Mouse (Mus musculus) midbrain, embryonic 15.5 days (tissue): Measurements from ENCODE around the gene Vmn1r56. TPM values are rescaled to one million over a fixed set of nuclear protein-coding genes. Genes with fewer than 3 reads are reported as not detected.
"Not testable (repeated sequence)": the region's sequence is repeated elsewhere in the genome, so short reads cannot be mapped to it uniquely, and the experiment has no call there.

Source experiments
- ATAC-seq: fragments of 200-750 bp; cut with Nextera tagmentation; replicated peaks from 2 replicates; pipeline ENCODE4 v1.8.0; 2017; ENCODE audit warnings: moderate TSS enrichment
- H3K27ac ChIP-seq: fragments of 300-500 bp; sonication (generic); 2 replicates; pipeline ENCODE4 v1.5.1; 2015; ENCODE audit warnings: mild to moderate bottlenecking, inconsistent platforms
- H3K27me3 ChIP-seq: fragments of 300-500 bp; sonication (generic); replicated peaks from 2 replicates; pipeline ENCODE4 v1.6.1; 2015; ENCODE audit warnings: inconsistent platforms
- H3K36me3 ChIP-seq: fragments of 300-500 bp; sonication (generic); replicated peaks from 2 replicates; pipeline ENCODE4 v1.6.1; 2015; ENCODE audit warnings: inconsistent platforms
- H3K4me1 ChIP-seq: fragments of 300-500 bp; sonication (generic); 2 replicates; pipeline ENCODE4 v1.6.1; 2015; ENCODE audit warnings: inconsistent platforms
- H3K4me2 ChIP-seq: fragments of 300-500 bp; sonication (generic); 2 replicates; pipeline ENCODE4 v1.6.1; 2015; ENCODE audit warnings: inconsistent platforms, mild to moderate bottlenecking, moderate library complexity
- H3K4me3 ChIP-seq: fragments of 300-500 bp; sonication (generic); 2 replicates; pipeline ENCODE4 v1.5.1; 2015; ENCODE audit warnings: mild to moderate bottlenecking, inconsistent platforms
- H3K9ac ChIP-seq: fragments of 300-500 bp; sonication (generic); 2 replicates; pipeline ENCODE4 v1.6.1; 2015; ENCODE audit warnings: mild to moderate bottlenecking, inconsistent platforms
- H3K9me3 ChIP-seq: fragments of 300-500 bp; sonication (generic); 2 replicates; pipeline ENCODE4 v1.6.1; 2016; ENCODE audit warnings: inconsistent platforms
- WGBS: fragments of 180-500 bp; shearing (Covaris S2); methylation state at CpG from one replicate; pipeline ENCODE4 v1.1.7; 2015; ENCODE audit warnings: mixed read lengths; 5-methylcytosine and 5-hydroxymethylcytosine counted together
- polyA plus RNA-seq: library from polyadenylated mRNA; unstranded; fragments of >200 nt; fragmentation: Nextera tagmentation; extraction: Ambion mirVana; gene quantifications from 2 replicates; pipeline ENCODE4 v1.2.1, GENCODE M21; 2015

Gene Vmn1r56
- polyA plus RNA-seq: not detected in 2 replicates

- not testable (repeated sequence) for H3K4me3 ChIP-seq, H3K27me3 ChIP-seq, H3K36me3 ChIP-seq, H3K9me3 ChIP-seq, H3K4me1 ChIP-seq, H3K9ac ChIP-seq, ATAC-seq, H3K4me2 ChIP-seq, H3K27ac ChIP-seq
Observed at GRCm38 (mm10) chr7:5196647-5197046, at the start of gene Vmn1r56. Vmn1r56 (minus strand) TSS chr7:5196747.

- H3K27ac ChIP-seq, H3K9ac ChIP-seq, H3K27me3 ChIP-seq, H3K4me2 ChIP-seq, ATAC-seq, H3K9me3 ChIP-seq, H3K4me1 ChIP-seq, H3K36me3 ChIP-seq, H3K4me3 ChIP-seq: not testable (repeated sequence)
- 67% methylated on average over 1 of the region's 1 CpGs for WGBS
Observed at GRCm38 (mm10) chr7:5218193-5218592, 21.6 kb upstream of the Vmn1r56 start, which contains the start of gene Vmn1r57. Vmn1r57 (plus strand) TSS chr7:5218493.

GRCm38 (mm10) chr7:5149570-5149969 lies 47.0 kb downstream of the Vmn1r56 start, which contains the start of gene Vmn1r55:
Vmn1r55 (minus strand) TSS chr7:5149670.
- not testable (repeated sequence) for H3K27me3 ChIP-seq, H3K27ac ChIP-seq, ATAC-seq, H3K4me1 ChIP-seq, H3K9me3 ChIP-seq, H3K4me3 ChIP-seq, H3K9ac ChIP-seq, H3K36me3 ChIP-seq, H3K4me2 ChIP-seq

Other genes with a start within 250 kb of the Vmn1r56 start
- 0.29 TPM in 1 of 2 replicates, not detected in the other for gene Sbk2, start 232.3 kb downstream of the Vmn1r56 start, polyA plus RNA-seq
- gene Sbk3, start 225.6 kb downstream of the Vmn1r56 start, polyA plus RNA-seq: 0.32 and 0.41 TPM in 2 replicates
- 72.6 and 77.2 TPM in 2 replicates for gene Zfp579, start 200.6 kb downstream of the Vmn1r56 start, polyA plus RNA-seq
- 7.1 and 7.7 TPM in 2 replicates for gene Zfp524, start 182.3 kb downstream of the Vmn1r56 start, polyA plus RNA-seq
- gene Fiz1, start 182.1 kb downstream of the Vmn1r56 start, polyA plus RNA-seq: 41.3 and 48.8 TPM in 2 replicates
- 1.2 TPM in 1 of 2 replicates, not detected in the other for gene Gm44973, start 181.3 kb downstream of the Vmn1r56 start, polyA plus RNA-seq
- 8.0 and 8.4 TPM in 2 replicates for gene Zfp865, start 176.4 kb downstream of the Vmn1r56 start, polyA plus RNA-seq
- 64.9 and 67.8 TPM in 2 replicates for gene Ccdc106, start 176.2 kb downstream of the Vmn1r56 start, polyA plus RNA-seq
- not detected in 2 replicates for gene 4632433K11Rik, start 162.6 kb downstream of the Vmn1r56 start, polyA plus RNA-seq
- 12.3 and 13.5 TPM in 2 replicates for gene Zfp784, start 158.3 kb downstream of the Vmn1r56 start, polyA plus RNA-seq
- gene Zfp580, start 145.2 kb downstream of the Vmn1r56 start, polyA plus RNA-seq: 106 and 110 TPM in 2 replicates
- gene U2af2, start 134.6 kb downstream of the Vmn1r56 start, polyA plus RNA-seq: 103 and 107 TPM in 2 replicates
- 119 and 124 TPM in 2 replicates for gene Epn1, start 116.5 kb downstream of the Vmn1r56 start, polyA plus RNA-seq
- 0.14 TPM in 1 of 2 replicates, not detected in the other for gene Rfpl4, start 79.8 kb downstream of the Vmn1r56 start, polyA plus RNA-seq
- 0.28 and 0.63 TPM in 2 replicates for gene Rasl2-9, start 70.8 kb downstream of the Vmn1r56 start, polyA plus RNA-seq
- 0.03 TPM in 1 of 2 replicates, not detected in the other for gene Vmn1r55, start 47.1 kb downstream of the Vmn1r56 start, polyA plus RNA-seq
- not detected in 2 replicates for gene Vmn1r57, start 21.7 kb upstream of the Vmn1r56 start, polyA plus RNA-seq
- not detected in 2 replicates for gene Gm5065, start 153.8 kb upstream of the Vmn1r56 start, polyA plus RNA-seq
- not detected in 2 replicates for gene Nlrp2, start 154.3 kb upstream of the Vmn1r56 start, polyA plus RNA-seq
- not detected in 2 replicates for gene Vmn1r58, start 216.6 kb upstream of the Vmn1r56 start, polyA plus RNA-seq